Mouse (Mus musculus): Measurements from ENCODE around the gene Sept7.
"Not testable (repeated sequence)": the region's sequence is repeated elsewhere in the genome, so short reads cannot be mapped to it uniquely, and the experiment has no call there.

Gene Sept7

DNA sequence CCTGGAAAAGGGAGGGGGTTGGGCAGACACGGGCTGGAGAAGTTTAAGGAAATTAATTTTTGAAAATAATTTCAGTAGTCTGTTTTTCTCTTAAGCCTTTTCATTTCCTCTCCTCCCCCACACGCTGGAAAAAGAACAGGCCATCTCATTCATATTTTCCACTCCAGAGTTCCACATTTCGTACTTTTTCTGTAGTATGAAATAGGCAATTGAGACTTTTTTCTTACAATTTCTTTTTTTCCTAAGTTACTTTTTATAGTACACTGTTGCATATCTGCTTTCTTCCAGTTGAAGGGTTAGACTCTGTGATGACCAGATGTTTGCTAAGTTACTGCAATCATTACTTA lies 1.2 kb downstream of the Sept7 start:
- no peak for DNase-seq (ENCODE audit: low spot score in 2 of 2)

DNA sequence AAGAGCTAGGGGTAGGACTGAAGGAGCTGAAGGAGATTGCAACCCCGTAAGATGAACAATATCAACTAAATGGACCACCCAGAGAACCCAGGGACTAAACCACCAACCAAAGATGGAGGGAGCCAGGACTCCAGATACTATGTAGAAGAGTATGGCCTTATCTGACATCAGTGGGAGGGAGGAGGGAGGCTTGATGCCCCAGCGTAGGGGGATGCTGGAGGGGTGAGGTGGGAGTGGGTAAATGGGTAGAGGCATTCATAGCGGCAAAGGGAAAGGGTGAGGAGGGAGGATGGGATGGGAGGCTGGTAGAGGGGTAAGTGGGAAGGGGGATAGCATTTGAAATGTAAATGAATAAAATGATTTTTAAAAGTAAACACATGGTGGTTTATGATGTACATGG lies 8.2 kb downstream of the Sept7 start:
- DNase-seq (ENCODE audit: low spot score in 2 of 2), result no peak

- DNase-seq (ENCODE audit: low spot score in 2 of 2), result no peak
Observed at GRCm38 (mm10) chr9:25260979-25261378, 8.7 kb downstream of the Sept7 start.

DNA sequence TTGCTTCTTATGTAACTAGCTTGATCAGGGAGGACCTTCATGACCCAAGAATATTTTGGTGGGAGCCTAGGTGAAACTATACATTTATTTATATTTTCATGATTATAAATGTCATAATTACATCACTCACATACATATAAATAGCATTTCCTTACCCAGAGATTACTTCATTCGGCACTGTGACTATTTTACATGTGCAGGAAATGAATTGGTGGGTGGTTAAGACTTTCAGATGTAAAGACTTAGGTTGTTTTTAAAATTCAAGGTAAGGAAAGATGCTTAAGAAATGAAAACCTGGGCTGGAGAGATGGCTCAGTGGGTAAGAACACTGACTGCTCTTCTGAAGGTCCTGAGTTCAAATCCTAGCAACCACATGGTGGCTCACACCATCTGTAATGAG lies 9.8 kb downstream of the Sept7 start:
- DNase-seq (ENCODE audit: low spot score in 2 of 2), result no peak

- no peak for DNase-seq (ENCODE audit: low spot score in 2 of 2)
Observed at GRCm38 (mm10) chr9:25265795-25266194, 13.6 kb downstream of the Sept7 start.

GRCm38 (mm10) chr9:25267133-25267532 lies 14.9 kb downstream of the Sept7 start:
- DNase-seq (ENCODE audit: low spot score in 2 of 2), result no peak

DNA sequence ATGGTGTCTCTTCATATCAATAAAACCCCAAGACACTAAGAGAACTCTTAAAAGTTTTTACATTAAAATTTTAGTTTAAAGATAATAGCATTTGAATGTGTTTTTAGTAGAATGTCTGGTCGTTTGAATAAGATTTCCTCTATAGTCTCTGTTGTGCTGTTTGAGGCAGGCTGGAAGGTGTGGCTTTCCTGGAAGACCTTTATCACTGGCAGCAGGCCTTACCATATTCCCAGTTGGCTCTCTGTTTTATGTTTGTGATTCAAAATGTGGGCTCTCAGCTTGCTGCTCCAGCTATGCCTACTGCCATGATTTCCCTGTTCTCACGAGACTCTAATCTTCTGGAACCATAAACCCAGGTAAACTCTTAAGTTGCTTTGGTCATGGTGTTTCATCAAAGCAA lies 15.3 kb downstream of the Sept7 start:
- no peak for DNase-seq (ENCODE audit: low spot score in 2 of 2)

GRCm38 (mm10) chr9:25271902-25272301 lies 19.7 kb downstream of the Sept7 start:
- no peak for DNase-seq (ENCODE audit: low spot score in 2 of 2)

DNA sequence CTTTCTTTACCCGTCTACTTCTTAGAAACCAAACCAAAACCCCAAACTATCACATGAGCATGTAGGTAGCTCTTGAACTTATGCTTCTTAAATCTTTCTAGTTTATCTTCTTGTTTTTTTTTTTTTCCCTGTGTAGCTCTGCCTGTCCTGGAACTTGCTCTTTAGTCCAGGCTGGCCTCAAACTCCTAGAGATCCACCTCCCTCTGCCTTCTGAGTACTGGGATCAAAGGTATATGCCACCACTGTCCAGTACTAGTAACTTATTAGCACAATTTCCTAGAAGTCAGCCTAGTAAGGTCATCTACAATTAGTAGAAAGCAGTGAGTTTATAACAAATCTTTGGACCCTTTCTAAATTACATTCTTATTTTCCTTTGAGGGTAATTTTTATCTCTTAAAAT lies 37.6 kb downstream of the Sept7 start:
- DNase-seq (ENCODE audit: low spot score in 2 of 2), result no peak

- no peak for DNase-seq (ENCODE audit: low spot score in 2 of 2)
Observed at GRCm38 (mm10) chr9:25309505-25310182, 57.4 kb downstream of the Sept7 start.

DNA sequence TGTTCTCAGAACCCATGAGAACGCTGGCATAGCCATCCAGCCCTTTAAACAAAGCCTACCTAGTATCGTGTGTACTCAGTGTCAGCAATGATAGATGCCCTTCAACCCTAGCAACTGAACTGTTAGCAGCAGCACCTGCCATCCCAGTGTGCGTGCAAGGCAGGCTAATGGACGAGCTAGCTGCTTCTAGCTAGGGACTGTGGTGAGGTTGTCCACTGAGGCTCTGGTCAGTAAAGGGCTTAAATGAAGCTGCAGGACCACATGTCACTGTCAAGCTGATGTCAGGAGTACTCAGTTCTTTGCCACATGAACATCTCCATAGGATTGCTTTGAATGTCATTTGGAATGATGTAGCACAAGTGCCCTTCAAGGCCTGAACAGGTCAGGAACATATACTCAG lies 62.1 kb downstream of the Sept7 start:
- DNase-seq (ENCODE audit: low spot score in 2 of 2), result no peak

GRCm38 (mm10) chr9:25317827-25318505 lies 65.7 kb downstream of the Sept7 start:
- DNase-seq (ENCODE audit: low spot score in 2 of 2), result peak in 1 of 2 experiments; percentile 45

- DNase-seq (ENCODE audit: low spot score in 2 of 2), result not testable (repeated sequence)
Observed at GRCm38 (mm10) chr9:25319676-25320075, 67.4 kb downstream of the Sept7 start.

GRCm38 (mm10) chr9:25327727-25328370 lies 75.6 kb downstream of the Sept7 start:
- no peak for DNase-seq (ENCODE audit: low spot score in 2 of 2)

GRCm38 (mm10) chr9:25328946-25329723 lies 76.9 kb downstream of the Sept7 start:
- DNase-seq (ENCODE audit: low spot score in 2 of 2), result no peak

DNA sequence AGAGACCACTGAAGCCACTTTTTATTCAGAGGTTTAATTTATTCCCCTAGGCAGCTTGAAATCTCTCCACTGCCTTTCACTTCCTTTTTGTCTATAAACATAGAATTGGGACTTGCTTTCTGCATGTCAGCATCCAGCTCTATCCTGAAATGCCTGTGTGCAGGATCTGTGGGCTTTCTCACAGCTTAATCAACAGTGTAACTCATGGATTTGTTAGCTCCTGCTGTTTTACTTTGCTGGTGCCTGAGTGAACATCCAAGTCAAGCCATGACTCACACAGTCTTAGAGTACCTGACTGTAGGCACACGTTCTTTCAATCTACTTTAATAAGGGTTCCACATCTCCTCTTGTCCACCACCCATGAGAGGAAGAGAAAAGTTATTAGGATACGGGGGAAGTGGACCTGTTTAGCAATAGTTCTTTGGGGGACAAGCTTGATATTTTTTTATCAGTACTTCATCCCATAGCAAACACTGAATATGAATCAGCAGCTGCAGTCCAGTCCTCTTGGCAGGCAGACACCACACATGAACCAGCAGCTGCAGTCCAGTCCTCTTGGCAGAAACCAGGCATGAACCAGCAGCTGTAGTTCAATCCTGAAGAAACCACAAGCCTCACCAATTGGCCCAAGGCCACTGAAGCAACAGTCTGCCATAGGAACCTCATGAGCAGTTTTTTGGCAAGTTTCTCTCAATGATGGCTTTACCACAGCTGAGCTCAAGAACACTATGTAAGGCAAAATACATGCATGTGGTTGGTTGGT lies 85.4 kb downstream of the Sept7 start:
- DNase-seq (ENCODE audit: low spot score in 2 of 2), result no peak

DNA sequence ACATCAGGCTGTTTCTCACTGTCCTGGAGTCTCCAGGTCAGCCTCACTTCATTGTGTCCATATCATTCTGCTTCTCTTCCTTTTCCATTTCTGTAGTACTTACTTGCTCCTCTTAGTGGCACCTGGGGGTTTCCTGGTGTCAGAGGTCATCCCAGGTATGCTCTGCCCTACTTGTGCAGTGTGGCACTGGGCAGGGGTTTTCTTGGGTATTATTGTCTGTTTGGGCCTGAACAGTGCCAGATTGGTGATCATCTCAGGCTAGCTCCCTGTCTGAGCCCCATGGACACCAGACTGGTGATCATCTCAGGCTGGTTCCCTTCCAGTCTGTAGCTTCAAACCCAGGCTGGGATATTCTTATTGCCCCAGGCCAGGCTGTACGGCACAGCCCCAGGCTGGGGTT lies 88.2 kb downstream of the Sept7 start:
- no peak for DNase-seq (ENCODE audit: low spot score in 2 of 2)

- no peak for DNase-seq (ENCODE audit: low spot score in 2 of 2)
Observed at GRCm38 (mm10) chr9:25353775-25354174, 101.5 kb downstream of the Sept7 start.

- DNase-seq (ENCODE audit: low spot score in 2 of 2), result peak; percentile 9 to 18
Observed at GRCm38 (mm10) chr9:25355806-25356205, 103.6 kb downstream of the Sept7 start.

- DNase-seq (ENCODE audit: low spot score in 2 of 2), result no peak
Observed at GRCm38 (mm10) chr9:25357589-25357988, 105.3 kb downstream of the Sept7 start.

- no peak for DNase-seq (ENCODE audit: low spot score in 2 of 2)
Observed at GRCm38 (mm10) chr9:25358018-25358417, 105.8 kb downstream of the Sept7 start.
